Mouse (Mus musculus): ENCODE results near the gene Arhgap19.

The Arhgap19 gene

GRCm38 (mm10) chr19:41837194-41837916, 35.5 kb upstream of the Arhgap19 start:
- peak; percentile 58; the same call in 1 of the 2 replicates for TF ChIP-seq GATA4 (IDR thresholded peaks at IDR 0.05; ENCODE audit: insufficient replicate concordance, low read length)

DNA sequence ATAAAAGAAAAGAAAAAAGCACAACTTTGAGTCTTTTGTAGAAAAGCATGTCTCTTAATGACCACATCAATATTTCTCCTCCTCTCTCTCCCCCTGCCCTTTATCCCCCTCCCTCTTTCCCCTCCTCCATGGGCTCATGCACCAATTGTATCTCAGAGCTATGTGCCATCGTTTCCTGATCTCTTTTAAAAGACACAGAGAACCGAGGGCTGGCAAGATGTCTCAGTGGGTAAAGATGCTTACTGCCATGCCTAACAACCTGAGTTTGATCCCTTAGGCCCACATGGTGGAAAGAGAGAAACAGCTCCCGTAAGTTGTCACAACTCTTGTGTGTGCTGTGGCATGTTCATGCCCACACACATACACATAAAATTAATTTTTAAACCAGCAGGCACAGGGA, 34.9 kb upstream of the Arhgap19 start:
- no peak for TF ChIP-seq GATA4 (IDR thresholded peaks at IDR 0.05; ENCODE audit: insufficient replicate concordance, low read length)

DNA sequence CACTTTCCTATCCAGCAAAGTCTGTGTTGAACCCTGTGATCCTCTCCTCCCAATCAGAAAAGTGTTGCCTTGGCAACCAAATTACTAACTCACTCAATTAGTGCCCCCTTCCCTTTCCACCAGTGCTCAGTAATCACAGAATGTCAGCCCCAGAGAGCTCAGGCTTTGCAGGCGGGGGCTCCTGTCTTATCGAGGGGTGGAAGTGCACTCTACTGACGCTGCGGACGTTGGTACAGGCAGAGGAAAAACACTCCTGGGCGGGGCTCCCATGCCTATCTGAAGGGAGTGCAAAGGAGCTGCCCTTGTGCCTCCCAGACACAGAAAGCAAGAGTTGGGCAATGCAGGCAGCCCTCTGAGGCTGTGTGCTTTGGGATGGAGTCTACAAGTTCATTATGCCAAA, 34.0 kb upstream of the Arhgap19 start:
- TF ChIP-seq GATA4 (IDR thresholded peaks at IDR 0.05; ENCODE audit: insufficient replicate concordance, low read length): peak; percentile 13; the same call in 1 of the 2 replicates

DNA sequence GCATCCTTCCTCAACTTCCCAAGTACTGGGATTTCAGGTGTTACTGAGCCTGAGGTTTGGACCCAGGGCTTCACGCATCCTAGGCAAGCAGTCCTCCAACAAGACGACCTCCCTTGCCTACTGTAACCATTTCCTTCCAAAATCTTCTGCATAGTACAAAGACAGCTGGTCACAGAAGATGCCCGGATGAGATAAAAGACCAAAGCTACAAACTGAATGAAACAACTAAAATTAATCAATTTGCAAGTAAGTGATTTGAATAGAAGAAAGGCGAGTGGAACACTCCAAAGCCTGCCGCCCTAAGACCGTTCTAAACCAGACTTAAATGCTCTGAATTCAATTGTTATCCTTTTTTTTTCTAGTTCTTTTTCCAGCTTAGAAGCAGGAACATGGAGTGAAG, 33.6 kb upstream of the Arhgap19 start:
- no peak for TF ChIP-seq GATA4 (IDR thresholded peaks at IDR 0.05; ENCODE audit: insufficient replicate concordance, low read length)

GRCm38 (mm10) chr19:41832501-41833201, 30.8 kb upstream of the Arhgap19 start:
- no peak for TF ChIP-seq GATA4 (IDR thresholded peaks at IDR 0.05; ENCODE audit: insufficient replicate concordance, low read length)

DNA sequence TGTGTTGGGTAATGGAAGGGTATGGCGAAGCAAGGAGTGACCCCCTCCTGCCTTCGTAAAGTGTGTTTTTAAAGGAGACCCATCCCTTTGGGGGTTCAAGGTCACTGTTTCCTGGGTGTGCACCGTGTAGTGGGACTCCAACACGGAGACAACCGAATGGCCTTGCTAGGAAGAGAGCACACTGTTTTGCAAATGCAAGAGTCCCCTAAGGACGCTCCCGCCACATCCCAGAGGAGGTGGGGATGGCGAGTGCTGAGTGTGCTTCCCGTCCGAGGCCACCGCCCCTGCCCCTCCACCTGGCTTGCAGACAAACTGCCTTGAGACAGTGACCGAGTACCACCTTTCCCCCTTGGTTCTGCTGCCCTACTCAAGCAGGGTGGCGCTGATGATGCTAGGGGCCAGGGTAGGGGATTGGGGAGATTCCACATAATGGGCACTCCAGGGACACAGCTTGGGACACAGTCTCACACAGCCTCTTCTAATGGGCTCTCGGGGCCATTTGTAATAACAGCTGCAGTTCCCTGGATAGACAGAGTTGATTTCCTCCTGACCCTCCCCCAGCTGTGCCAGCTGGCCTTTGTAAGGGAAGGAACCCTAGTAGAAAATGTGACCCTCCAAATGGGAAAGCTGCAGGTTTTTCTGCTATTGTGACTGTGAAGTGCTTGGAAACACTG, 30.0 kb upstream of the Arhgap19 start:
- TF ChIP-seq GATA4 (IDR thresholded peaks at IDR 0.05; ENCODE audit: insufficient replicate concordance, low read length): no peak

GRCm38 (mm10) chr19:41831101-41831570, 29.3 kb upstream of the Arhgap19 start:
- TF ChIP-seq GATA4 (IDR thresholded peaks at IDR 0.05; ENCODE audit: insufficient replicate concordance, low read length): no peak

- no peak for TF ChIP-seq GATA4 (IDR thresholded peaks at IDR 0.05; ENCODE audit: insufficient replicate concordance, low read length)
Observed at GRCm38 (mm10) chr19:41830106-41831031, 28.5 kb upstream of the Arhgap19 start.

DNA sequence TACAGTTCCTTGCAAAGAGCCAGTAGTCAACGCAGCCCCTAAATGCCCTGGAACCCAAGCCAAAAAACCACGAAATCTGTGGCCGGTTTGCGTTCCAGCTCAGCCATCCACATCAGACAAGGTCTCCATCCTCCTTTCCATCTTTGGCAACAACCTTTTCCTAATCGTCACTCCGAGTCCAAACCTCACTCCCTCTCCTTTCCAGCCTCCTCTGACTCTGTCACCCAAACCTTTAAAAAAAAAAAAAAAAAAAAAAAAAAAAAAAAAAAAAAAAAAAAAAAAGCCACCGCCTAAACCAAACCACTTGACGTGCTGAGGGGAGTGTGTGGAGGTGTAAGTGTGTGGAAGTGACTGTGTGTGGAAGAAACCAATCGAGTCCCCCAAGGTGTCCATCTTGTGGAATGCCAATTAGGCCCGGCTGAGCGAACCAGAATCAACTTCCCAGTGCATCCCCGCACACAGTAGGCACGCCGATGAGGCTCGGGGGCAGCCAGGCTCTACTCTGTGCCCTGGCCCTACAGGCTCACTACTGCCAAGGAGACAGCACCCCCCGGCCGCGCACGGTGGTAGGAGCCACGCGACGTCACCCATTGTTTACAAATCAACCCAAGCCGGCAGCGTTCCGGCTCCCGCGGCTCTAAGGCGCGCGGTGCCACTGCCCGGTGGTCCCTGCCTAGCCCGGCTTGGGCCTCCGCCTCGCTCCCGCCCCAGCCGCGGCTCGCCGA, 27.7 kb upstream of the Arhgap19 start, which contains the start of gene Frat1:
Gene Frat1 (plus strand): TSS at position 590 of the 725 bp plus-strand sequence.
- no peak; the same call in 1 of the 2 replicates for TF ChIP-seq GATA4 (IDR thresholded peaks at IDR 0.05; ENCODE audit: insufficient replicate concordance, low read length)

GRCm38 (mm10) chr19:41828941-41829340, 27.1 kb upstream of the Arhgap19 start:
- TF ChIP-seq GATA4 (IDR thresholded peaks at IDR 0.05; ENCODE audit: insufficient replicate concordance, low read length): no peak; the same call in 1 of the 2 replicates

- no peak for TF ChIP-seq GATA4 (IDR thresholded peaks at IDR 0.05; ENCODE audit: insufficient replicate concordance, low read length)
Observed at GRCm38 (mm10) chr19:41826529-41826928, 24.7 kb upstream of the Arhgap19 start.

DNA sequence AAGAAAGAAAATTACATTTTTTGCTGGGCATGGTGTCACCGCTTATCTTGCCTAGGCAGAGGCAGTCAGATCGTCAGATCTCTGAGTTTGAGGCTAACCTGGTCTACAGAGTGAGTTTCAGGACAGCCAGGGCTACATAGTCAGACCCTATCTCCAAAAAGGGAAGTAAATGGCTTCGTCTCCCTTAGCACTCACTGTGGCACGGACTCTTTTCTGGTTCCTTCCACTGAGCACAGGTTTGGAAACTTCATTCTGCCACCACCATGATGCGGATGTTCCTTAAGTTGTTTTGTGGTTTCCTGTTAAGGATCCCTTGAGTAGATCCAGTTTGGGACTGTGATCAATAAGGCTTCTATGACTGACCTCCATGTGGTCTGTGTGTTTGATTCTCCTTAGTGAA, 23.1 kb upstream of the Arhgap19 start:
- no peak for TF ChIP-seq GATA4 (IDR thresholded peaks at IDR 0.05; ENCODE audit: insufficient replicate concordance, low read length)

DNA sequence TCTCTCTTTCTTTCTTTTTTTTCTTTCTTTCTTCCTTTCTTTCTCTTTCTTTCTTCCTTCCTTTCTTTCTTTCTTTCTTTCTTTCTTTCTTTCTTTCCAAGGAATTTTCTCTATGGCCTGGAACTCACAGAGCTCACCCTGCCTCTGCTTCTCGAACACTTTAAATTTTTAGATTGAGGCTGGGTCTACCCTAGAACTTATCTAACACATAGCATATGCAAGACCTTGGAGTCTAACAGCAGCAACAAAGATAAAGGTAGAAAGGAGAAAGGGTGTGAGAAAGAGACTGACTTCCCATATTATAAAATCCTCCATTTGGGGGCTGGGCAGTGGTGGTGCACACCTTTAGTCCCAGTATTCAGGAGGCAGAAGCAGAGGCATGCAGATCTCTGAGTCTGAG, 20.7 kb upstream of the Arhgap19 start:
- no peak for TF ChIP-seq GATA4 (IDR thresholded peaks at IDR 0.05; ENCODE audit: insufficient replicate concordance, low read length)

GRCm38 (mm10) chr19:41821436-41821835, 19.6 kb upstream of the Arhgap19 start:
- TF ChIP-seq GATA4 (IDR thresholded peaks at IDR 0.05; ENCODE audit: insufficient replicate concordance, low read length): no peak
